ENCODE assay signal across 10 mouse cellular contexts in the genomic region with DNA sequence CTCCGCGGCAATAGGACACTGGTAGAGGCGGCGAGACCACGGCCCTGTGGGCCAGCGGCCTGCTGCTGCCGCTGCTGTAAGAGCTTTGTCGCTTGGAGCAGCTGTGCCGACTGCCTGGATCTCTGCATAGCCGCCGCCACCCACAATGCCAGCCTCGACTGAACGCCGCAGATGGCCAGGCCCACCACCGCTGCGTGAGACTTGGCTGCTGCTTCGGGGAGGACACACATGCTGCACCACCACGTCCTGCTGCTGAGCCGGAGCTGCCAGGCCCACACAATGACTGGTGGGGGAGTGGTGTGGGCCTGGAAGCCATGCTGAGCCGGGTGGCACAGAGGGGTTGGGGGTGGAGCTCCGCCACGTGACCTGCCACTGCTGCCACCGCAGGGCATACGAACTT. TPM values are rescaled to one million over a fixed set of nuclear protein-coding genes. Genes with fewer than 3 reads are reported as not detected.
DNase-seq lines count a peak whose midpoint lies in the region; ATAC-seq and TF ChIP-seq lines count a peak whose summit lies in the region.
"Had no signal": no experiment of that assay in that cellular context is flagged by ENCODE, and none has a peak within 500 bp of the region (broad histone marks: within the 10 kb centered on the region; RNA-seq: fewer than 3 reads in every experiment).

No protein-coding gene starts in this region.

- no peak overlapping the region for H3K27ac ChIP-seq in thymus, adult 2 months (ENCODE audit: control insufficient read depth, insufficient read depth, low read length)
- H3K27ac ChIP-seq: liver, embryonic 14.5 days had no signal

- no peaks in the 10 kb centered on the region for H3K4me1 ChIP-seq in lung, adult 2 months (ENCODE audit: control insufficient read depth, insufficient read depth, low read length)
- no peaks in the 10 kb centered on the region for H3K4me1 ChIP-seq in thymus, adult 2 months (replicated peaks; ENCODE audit: control insufficient read depth, insufficient read depth, low read length)

- no peak for TF ChIP-seq CTCF in lung, adult 2 months (IDR thresholded peaks at IDR 0.05; ENCODE audit: insufficient read depth, low read length)
- no peak for TF ChIP-seq CTCF in thymus, adult 2 months (IDR thresholded peaks at IDR 0.05; ENCODE audit: borderline replicate concordance, control insufficient read depth, extremely low read depth, insufficient read depth, low read length, poor library complexity)

- DNase-seq in cerebellum, adult 11 months: peak; percentile 6
- peak; percentile 33 for DNase-seq in ES-CJ7 (ENCODE audit: low read depth, low spot score)
- peak; percentile 7 to 9 for DNase-seq in frontal cortex, postnatal 10 days (ENCODE audit: low spot score in 2 of 2)
- DNase-seq in left cerebral cortex, postnatal 36 days (ENCODE audit: low spot score in 2 of 2): peak; percentile 7 to 40
- DNase-seq in lung, adult 2 months: no peak
- DNase-seq in urinary bladder, adult 18-20 months (ENCODE audit: low spot score in 2 of 2): no peak
- DNase-seq in thymus, adult 2 months: no peak

- intact Hi-C loops in left cerebral cortex, postnatal 36 days (cut with DNase I): no loop called here

- ATAC-seq in cerebellum, adult (ENCODE audit: insufficient number of reproducible peaks, low FRiP score, low TSS enrichment): no peak

- H3K27me3 ChIP-seq in thymus, adult 2 months (ENCODE audit: control insufficient read depth, insufficient read depth, low read length): no peaks in the 10 kb centered on the region

- 67% methylated on average over 24 of the region's 24 CpGs for WGBS in lung, adult 2 months
- 77% methylated on average over 24 of the region's 24 CpGs for WGBS in thymus, adult 2 months

- no peaks in the 10 kb centered on the region for H3K36me3 ChIP-seq in thymus, adult 2 months (ENCODE audit: control insufficient read depth, insufficient read depth, low read length)

- no peak overlapping the region for H3K4me3 ChIP-seq in lung, adult 2 months (replicated peaks; ENCODE audit: extremely low read depth, low read depth, low read length)
- H3K4me3 ChIP-seq in thymus, adult 2 months (ENCODE audit: control insufficient read depth, insufficient read depth, low read length): no peak overlapping the region

- TF ChIP-seq POLR2A in lung, adult 2 months (IDR thresholded peaks at IDR 0.05; ENCODE audit: borderline replicate concordance, extremely low read depth, low read depth, low read length): no peak
- no peak for TF ChIP-seq POLR2A in thymus, adult 2 months (IDR thresholded peaks at IDR 0.05; ENCODE audit: control insufficient read depth, extremely low read depth, insufficient read depth, low read length, poor library complexity)

RNA-seq across cellular contexts. Expression of a gene that starts 15.7 kb away (rescaled TPM):
- total RNA-seq in left cerebral cortex, postnatal 36 days (2021): not detected
- polyA plus RNA-seq in lung, adult 2 months (2012; rRNA removed): not detected in 2 replicates
- polyA plus RNA-seq in thymus, adult 2 months (2012; rRNA removed): not detected in 2 replicates
- polyA plus RNA-seq: liver, embryonic 14.5 days; stomach, embryonic 16.5 days had no signal

RNA-seq across cellular contexts. Expression of a gene that starts 39.9 kb away (rescaled TPM):
- not detected for total RNA-seq in left cerebral cortex, postnatal 36 days (2021)
- polyA plus RNA-seq in lung, adult 2 months (2012; rRNA removed): not detected in 2 replicates
- polyA plus RNA-seq in thymus, adult 2 months (2012; rRNA removed): not detected in 2 replicates
- polyA plus RNA-seq: liver, embryonic 14.5 days; stomach, embryonic 16.5 days had no signal

Comparison
In these comparisons a context has a peak if more than half of its experiments do, and no peak if none do; other contexts are left out.
1. DNase-seq: peak in cerebellum, adult 11 months (single experiment), ES-CJ7 (single experiment), frontal cortex, postnatal 10 days (2 of 2) and left cerebral cortex, postnatal 36 days (2 of 2); none in lung, adult 2 months (single experiment), urinary bladder, adult 18-20 months (0 of 2) and thymus, adult 2 months (single experiment).